Mouse (Mus musculus) erythroblast, embryonic 14.5 days (primary cell): ENCODE measurements around the gene Slc22a20.

Source experiments
- GATA1 ChIP-seq: IDR thresholded peaks from 2 replicates; pipeline ENCODE4 v1.6.1; 2012; ENCODE audit warnings: low read length, inconsistent platforms, mixed read lengths
- TAL1 ChIP-seq: IDR thresholded peaks from 3 replicates; pipeline ENCODE4 v1.6.1; 2012; ENCODE audit warnings: low read length, inconsistent platforms, mixed read lengths

GRCm38 (mm10) chr19:5954031-5954710 is 31.8 kb downstream of the Slc22a20 start:
- TF ChIP-seq TAL1 (no peak), GATA1 (no peak)
